29 mouse cellular contexts compared by ENCODE assay signal in the genomic region with DNA sequence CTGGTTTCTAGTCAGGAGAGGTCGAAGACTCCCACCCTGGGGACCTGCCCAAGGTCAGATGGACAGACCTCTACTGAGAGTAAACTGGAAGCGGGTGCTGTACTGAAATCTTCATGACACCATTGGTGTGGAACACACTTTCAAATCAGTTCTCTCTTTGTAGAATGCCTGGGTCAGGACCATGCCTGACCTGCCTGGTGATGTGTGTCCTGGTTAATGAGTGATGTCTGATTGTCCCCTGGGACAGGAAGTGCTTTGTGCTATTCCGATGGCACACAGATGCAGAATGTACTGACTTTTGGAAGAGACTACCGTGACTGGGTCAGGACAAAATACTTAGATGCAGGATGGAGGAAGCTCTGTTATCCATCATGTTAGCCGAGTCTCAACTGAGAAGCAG. TPM values are rescaled to one million over a fixed set of nuclear protein-coding genes. Genes with fewer than 3 reads are reported as not detected.
A peak's percentile ranks its signal among the peaks of the same experiment; 100 is the strongest.
DNase-seq lines count a peak whose midpoint lies in the region; ATAC-seq and TF ChIP-seq lines count a peak whose summit lies in the region.
"Had no signal": no experiment of that assay in that cellular context is flagged by ENCODE, and none has a peak within 500 bp of the region (broad histone marks: within the 10 kb centered on the region; RNA-seq: fewer than 3 reads in every experiment).

No protein-coding gene starts in this region.

- peak overlapping the region; percentile 49; the same call in 1 of the 2 replicates for H3K27ac ChIP-seq in kidney, embryonic 15.5 days
- no peak overlapping the region for H3K27ac ChIP-seq in gastrocnemius, adult 2 months
- H3K27ac ChIP-seq: embryonic facial prominence, embryonic 12.5 days; forebrain, embryonic 15.5 days; hindbrain, embryonic 10.5 days; hindbrain, postnatal 0 days; intestine, embryonic 15.5 days; layer of hippocampus, adult 2 months; left cerebral cortex, adult 2 months; limb, embryonic 12.5 days; liver, embryonic 15.5 days; midbrain, embryonic 12.5 days; neural tube, embryonic 12.5 days; stomach, embryonic 15.5 days had no signal

- peak overlapping the region; percentile 81 for H3K4me3 ChIP-seq in megakaryocyte, embryonic 14.5 days (replicated peaks)
- H3K4me3 ChIP-seq in kidney, embryonic 15.5 days (replicated peaks), result no peak overlapping the region
- H3K4me3 ChIP-seq in gastrocnemius, adult 2 months, result no peak overlapping the region
- H3K4me3 ChIP-seq: embryonic facial prominence, embryonic 12.5 days; forebrain, embryonic 15.5 days; hindbrain, embryonic 10.5 days; intestine, embryonic 15.5 days; layer of hippocampus, adult 2 months; left cerebral cortex, adult 2 months; limb, embryonic 12.5 days; liver, embryonic 15.5 days; midbrain, embryonic 12.5 days; myocyte; neural tube, embryonic 12.5 days; stomach, embryonic 15.5 days had no signal

- no peak for TF ChIP-seq CTCF in gastrocnemius, adult 2 months (IDR thresholded peaks at IDR 0.05)

- intact Hi-C loops in gastrocnemius, adult 2 months (cut with DNase I), result no loop called here

- WGBS in kidney, embryonic 15.5 days, result 43% methylated on average over 5 of the region's 5 CpGs

- H3K9ac ChIP-seq in kidney, embryonic 15.5 days, result no peak overlapping the region
- H3K9ac ChIP-seq: embryonic facial prominence, embryonic 12.5 days; forebrain, embryonic 15.5 days; intestine, embryonic 15.5 days; limb, embryonic 12.5 days; liver, embryonic 15.5 days; lung, embryonic 14.5 days; midbrain, embryonic 12.5 days; neural tube, embryonic 12.5 days; stomach, embryonic 15.5 days had no signal

- no peaks in the 10 kb centered on the region for H3K9me3 ChIP-seq in megakaryocyte, embryonic 14.5 days
- no peaks in the 10 kb centered on the region for H3K9me3 ChIP-seq in kidney, embryonic 15.5 days (replicated peaks)
- H3K9me3 ChIP-seq: embryonic facial prominence, embryonic 12.5 days; forebrain, embryonic 15.5 days; hindbrain, embryonic 10.5 days; intestine, embryonic 15.5 days; limb, embryonic 12.5 days; liver, embryonic 15.5 days; midbrain, embryonic 12.5 days; neural tube, embryonic 12.5 days; stomach, embryonic 15.5 days had no signal

- H3K4me1 ChIP-seq in megakaryocyte, embryonic 14.5 days, result peaks cover 56% of the 10 kb centered on the region
- peaks cover 37% of the 10 kb centered on the region for H3K4me1 ChIP-seq in kidney, embryonic 15.5 days
- H3K4me1 ChIP-seq: embryonic facial prominence, embryonic 12.5 days; forebrain, embryonic 15.5 days; limb, embryonic 12.5 days; midbrain, embryonic 12.5 days; stomach, embryonic 15.5 days had no signal

- H3K4me2 ChIP-seq in kidney, embryonic 15.5 days, result no peak overlapping the region
- H3K4me2 ChIP-seq: embryonic facial prominence, embryonic 12.5 days; forebrain, embryonic 15.5 days; intestine, embryonic 15.5 days; limb, embryonic 12.5 days; lung, embryonic 14.5 days; midbrain, embryonic 12.5 days; neural tube, embryonic 12.5 days; stomach, embryonic 15.5 days had no signal

- H3K27me3 ChIP-seq in megakaryocyte, embryonic 14.5 days (replicated peaks), result no peaks in the 10 kb centered on the region
- H3K27me3 ChIP-seq in kidney, embryonic 15.5 days, result no peaks in the 10 kb centered on the region
- H3K27me3 ChIP-seq: CH12.LX; embryonic facial prominence, embryonic 12.5 days; forebrain, embryonic 15.5 days; intestine, embryonic 15.5 days; limb, embryonic 12.5 days; liver, embryonic 15.5 days; midbrain, embryonic 12.5 days; neural tube, embryonic 12.5 days; stomach, embryonic 15.5 days had no signal

- ATAC-seq in megakaryocyte, adult 5-6 weeks (ENCODE audit: poor library complexity, severe bottlenecking), result no peak
- ATAC-seq in kidney, embryonic 15.5 days (replicated peaks; ENCODE audit: low FRiP score), result peak; percentile 81
- no peak for ATAC-seq in megakaryocyte-erythroid progenitor cell, adult 5-6 weeks (replicated peaks; ENCODE audit: low FRiP score, low TSS enrichment, poor library complexity, severe bottlenecking)
- ATAC-seq: forebrain, embryonic 15.5 days had no signal

- DNase-seq in kidney, postnatal 4 days, result peak; percentile 15 to 41
- DNase-seq in cerebellum, adult 11 months, result no peak
- DNase-seq in gastrocnemius, adult 2 months, result no peak
- DNase-seq: adrenal gland, adult 8-10 months; cerebellum, adult 9-10 months; embryo, embryonic 11 days; heart, postnatal 14 days; right cerebral cortex, postnatal 14 days had no signal

- H3K36me3 ChIP-seq in megakaryocyte, embryonic 14.5 days (replicated peaks; ENCODE audit: low read length), result no peaks in the 10 kb centered on the region
- no peaks in the 10 kb centered on the region for H3K36me3 ChIP-seq in kidney, embryonic 15.5 days
- H3K36me3 ChIP-seq: embryonic facial prominence, embryonic 12.5 days; intestine, embryonic 15.5 days; liver, embryonic 15.5 days; stomach, embryonic 15.5 days had no signal

RNA-seq across cellular contexts. Expression of a gene that starts 17.0 kb away (rescaled TPM):
- not detected in 2 replicates for polyA plus RNA-seq in megakaryocyte, embryonic 14.5 days (2012; ENCODE audit: insufficient read depth, low replicate concordance)
- 0.09 and 0.27 TPM in 2 replicates for total RNA-seq in megakaryocyte, adult 5-6 weeks (2015)
- 0.20 and 0.26 TPM in 2 replicates for total RNA-seq in megakaryocyte, adult 5-6 weeks (2017)
- 10.0 and 11.6 TPM in 2 replicates for polyA plus RNA-seq in kidney, embryonic 15.5 days (2015; fragmentation: Nextera tagmentation; extraction: Ambion mirVana)
- total RNA-seq in gastrocnemius, adult 2 months (2021), result not detected
- not detected in 2 replicates for total RNA-seq in megakaryocyte-erythroid progenitor cell, adult 5-6 weeks (2014; fragmentation: Nextera tagmentation)
- 0.95 TPM in 1 of 2 replicates, not detected in the other for total RNA-seq in megakaryocyte-erythroid progenitor cell, adult 5-6 weeks (2017)
- total RNA-seq: gastrocnemius, adult 8-10 months; liver, adult 2 months had no signal
- polyA plus RNA-seq: liver, adult 2 months; liver, embryonic 15.5 days had no signal

Comparison
In these comparisons a context has a peak if more than half of its experiments do, and no peak if none do; other contexts are left out.
1. DNase-seq: peak in kidney, postnatal 4 days (2 of 2); none in cerebellum, adult 11 months (single experiment) and gastrocnemius, adult 2 months (single experiment).